Mouse (Mus musculus) lung, postnatal 0 days (tissue): ENCODE measurements around the gene Zbtb16. TPM values are rescaled to one million over a fixed set of nuclear protein-coding genes. Genes with fewer than 3 reads are reported as not detected.

Source experiments
- ATAC-seq: fragments of 200-750 bp; cut with Nextera tagmentation; 2 replicates; pipeline ENCODE4 v1.8.0; 2017; ENCODE audit warnings: moderate library complexity
- DNase-seq: peaks from one replicate; pipeline ENCODE4 v3.0.0-alpha.2; 2016; ENCODE audit warnings: low spot score
- H3K27ac ChIP-seq: fragments of 300-500 bp; sonication (generic); 2 replicates; pipeline ENCODE4 v1.5.1; 2014; ENCODE audit warnings: antibody characterized with exemption, mild to moderate bottlenecking, low read length, mixed read lengths
- H3K27me3 ChIP-seq: fragments of 300-500 bp; sonication (generic); replicated peaks from 2 replicates; pipeline ENCODE4 v1.6.1; 2014; ENCODE audit warnings: low read length, mixed read lengths; ENCODE audit not compliant: insufficient read depth
- H3K36me3 ChIP-seq: fragments of 300-500 bp; sonication (generic); 2 replicates; pipeline ENCODE4 v1.6.1; 2014; ENCODE audit warnings: low read length, mixed read lengths; ENCODE audit not compliant: insufficient read depth
- H3K4me1 ChIP-seq: fragments of 300-500 bp; sonication (generic); 2 replicates; pipeline ENCODE4 v1.6.1; 2014; ENCODE audit warnings: antibody characterized with exemption, low read depth, low read length, mixed read lengths; ENCODE audit not compliant: insufficient read depth
- H3K4me2 ChIP-seq: fragments of 300-500 bp; sonication (generic); replicated peaks from 2 replicates; pipeline ENCODE4 v1.6.1; 2014; ENCODE audit warnings: low read depth, mild to moderate bottlenecking, low read length, moderate library complexity, mixed read lengths
- H3K4me3 ChIP-seq: fragments of 300-500 bp; sonication (generic); 2 replicates; pipeline ENCODE4 v1.5.1; 2014; ENCODE audit warnings: low read depth, low read length
- H3K9ac ChIP-seq: fragments of 300-500 bp; sonication (generic); replicated peaks from 2 replicates; pipeline ENCODE4 v1.6.1; 2014; ENCODE audit warnings: low read depth, mild to moderate bottlenecking
- H3K9me3 ChIP-seq: fragments of 300-500 bp; sonication (generic); 2 replicates; pipeline ENCODE4 v1.6.1; 2016; ENCODE audit warnings: low read length, mixed read lengths
- CTCF ChIP-seq: IDR thresholded peaks from 2 replicates; pipeline ENCODE4 v1.5.1; 2016; ENCODE audit warnings: antibody characterized with exemption, mild to moderate bottlenecking
- EP300 ChIP-seq: IDR thresholded peaks from 2 replicates; pipeline ENCODE4 v1.6.1; 2016; ENCODE audit warnings: antibody characterized with exemption, mild to moderate bottlenecking, control low read depth
- WGBS: fragments of 180-500 bp; shearing (Covaris S2); extraction: QIAGEN DNeasy Blood & Tissue Kit; methylation state at CpG from one replicate; pipeline ENCODE4 v1.1.7; 2014; 5-methylcytosine and 5-hydroxymethylcytosine counted together
- polyA plus RNA-seq: library from polyadenylated mRNA; unstranded; fragments of >200 nt; fragmentation: Nextera tagmentation; extraction: Ambion mirVana; gene quantifications from 2 replicates; pipeline ENCODE4 v1.2.1, GENCODE M21; 2015

The Zbtb16 gene
- polyA plus RNA-seq, 1 experiment from 2014 or later = 19.7 TPM

DNA sequence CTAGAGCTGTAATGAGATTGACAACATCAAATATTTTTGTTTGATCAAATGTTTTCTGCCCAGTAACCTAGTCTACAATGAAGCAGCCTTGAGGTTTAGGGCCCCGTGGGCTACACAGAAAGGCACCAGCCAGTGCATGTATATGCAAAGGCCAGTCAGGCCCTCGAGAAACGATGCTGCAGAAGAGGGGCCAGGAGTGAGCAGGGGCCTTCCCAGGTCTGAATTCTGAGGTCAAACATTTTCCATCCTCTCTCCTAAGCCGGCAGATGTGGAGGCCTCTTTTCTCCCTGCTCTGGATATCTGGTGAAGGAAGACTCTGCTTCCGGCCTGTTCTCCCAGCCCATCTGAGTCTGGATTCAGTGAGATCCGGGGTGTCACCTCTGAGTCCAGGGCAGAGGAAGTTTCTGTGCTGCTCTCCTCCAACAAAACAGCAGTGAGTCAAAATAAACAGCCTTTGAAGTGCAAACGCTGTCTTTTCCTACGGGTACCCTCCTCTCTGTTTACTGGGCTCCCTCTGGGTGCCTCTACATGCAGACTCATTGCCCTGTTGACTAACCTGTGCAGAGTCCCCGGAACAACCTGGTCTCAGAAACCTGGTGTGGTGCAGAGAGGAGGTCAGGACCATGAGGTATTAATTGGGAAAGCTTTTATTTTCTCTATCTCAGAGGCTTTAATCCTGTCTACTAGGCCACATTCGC is 24.0 kb upstream of the Zbtb16 start:
- 37% methylated on average over 10 of the region's 10 CpGs for WGBS
- Histone ChIP-seq H3K9ac (no peak overlapping the region), H3K4me3 (no peak overlapping the region), H3K4me1 (0 out of 2 replicates have a peak, but pooled peaks cover 5% of the 10 kb centered on the region), H3K27me3 (no peaks in the 10 kb centered on the region), H3K27ac (no peak overlapping the region), H3K9me3 (no peaks in the 10 kb centered on the region), H3K4me2 (no peak overlapping the region), H3K36me3 (no peaks in the 10 kb centered on the region)
- peak; percentile 50; the same call in 1 of the 2 replicates for ATAC-seq
- no peak for DNase-seq
- no peak for TF ChIP-seq EP300
- no peak for TF ChIP-seq CTCF

DNA sequence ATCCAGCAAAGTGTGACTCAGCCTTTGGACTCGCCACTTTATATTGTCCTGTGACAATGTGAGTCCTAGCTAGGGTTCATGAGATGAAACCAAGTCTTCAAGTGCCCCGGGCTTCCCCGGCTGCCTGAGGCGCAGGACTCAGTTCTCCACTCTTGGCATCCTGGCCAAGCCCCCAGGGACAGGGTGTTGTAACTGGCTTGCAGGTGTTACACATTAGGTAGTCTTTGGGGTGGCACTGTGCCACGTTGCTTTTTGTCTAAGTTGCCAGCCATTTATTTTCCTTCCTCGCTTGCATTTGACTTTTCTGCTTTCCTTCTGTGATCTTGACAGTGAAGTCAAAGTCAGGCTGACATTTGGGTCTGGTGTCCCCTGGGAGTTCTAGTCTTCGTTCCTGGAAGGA is 21.9 kb upstream of the Zbtb16 start:
- Histone ChIP-seq H3K9me3 (no peaks in the 10 kb centered on the region), H3K27ac (no peak overlapping the region), H3K4me1 (0 out of 2 replicates have a peak, but pooled peaks cover 5% of the 10 kb centered on the region), H3K9ac (no peak overlapping the region), H3K4me3 (no peak overlapping the region), H3K4me2 (no peak overlapping the region), H3K27me3 (no peaks in the 10 kb centered on the region), H3K36me3 (no peaks in the 10 kb centered on the region)
- 61% methylated on average over 7 of the region's 7 CpGs for WGBS
- TF ChIP-seq CTCF (no peak), EP300 (no peak)
- DNase-seq (no peak), ATAC-seq (no peak)

DNA sequence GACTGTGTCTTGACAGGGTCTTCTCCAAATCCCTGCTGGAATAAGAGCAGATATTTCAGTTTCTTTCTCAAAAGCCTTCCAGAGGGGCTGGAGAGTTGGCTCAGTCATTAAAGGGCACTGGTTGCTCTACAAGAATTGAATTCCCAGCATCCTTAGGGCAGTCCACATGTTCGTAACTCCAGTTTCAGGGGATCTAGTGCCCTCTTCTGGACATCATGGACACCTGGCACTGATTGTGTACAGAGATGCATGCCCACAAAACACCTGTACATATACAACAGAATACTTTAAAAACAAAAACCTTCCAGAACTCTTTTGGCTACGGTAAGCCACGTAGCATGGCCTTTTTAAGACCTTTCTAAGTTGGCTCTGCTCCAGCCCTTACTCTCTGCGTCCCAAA is 20.2 kb upstream of the Zbtb16 start:
- WGBS = 79% methylated on average over 4 of the region's 4 CpGs
- Histone ChIP-seq H3K9me3 (no peaks in the 10 kb centered on the region), H3K4me3 (no peak overlapping the region), H3K9ac (no peak overlapping the region), H3K36me3 (no peaks in the 10 kb centered on the region), H3K27ac (no peak overlapping the region), H3K27me3 (no peaks in the 10 kb centered on the region), H3K4me2 (no peak overlapping the region), H3K4me1 (0 out of 2 replicates have a peak, but pooled peaks cover 5% of the 10 kb centered on the region)
- ATAC-seq = no peak
- DNase-seq = no peak
- TF ChIP-seq EP300 (no peak), CTCF (peak; percentile 35)

DNA sequence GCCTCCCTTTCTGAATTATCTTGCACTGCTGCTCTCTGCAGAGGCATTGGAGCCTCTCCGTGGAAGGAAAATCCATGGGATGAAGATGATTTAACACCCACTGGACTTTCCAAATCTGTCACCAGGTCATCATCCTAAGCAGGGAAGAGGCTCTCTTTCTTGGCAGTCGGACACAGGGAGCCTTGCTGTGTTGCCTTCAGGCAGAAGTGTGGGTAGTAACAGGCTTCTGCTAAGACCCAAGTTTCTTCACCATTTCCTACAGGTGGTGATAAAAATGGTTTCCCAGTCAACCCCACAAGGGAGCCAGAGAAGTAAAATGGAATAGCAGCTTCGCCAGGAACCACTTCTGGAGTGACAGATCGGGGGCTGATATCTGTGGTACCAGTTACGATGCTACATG is 13.5 kb upstream of the Zbtb16 start:
- no peaks in the 10 kb centered on the region for H3K36me3 ChIP-seq
- ATAC-seq = no peak
- no peak overlapping the region for H3K4me3 ChIP-seq
- H3K9me3 ChIP-seq = no peaks in the 10 kb centered on the region
- H3K27ac ChIP-seq = no peak overlapping the region
- DNase-seq = no peak
- no peaks in the 10 kb centered on the region for H3K27me3 ChIP-seq
- H3K4me1 ChIP-seq = no peaks in the 10 kb centered on the region
- WGBS = 81% methylated on average over 5 of the region's 5 CpGs
- TF ChIP-seq EP300 = no peak
- TF ChIP-seq CTCF = no peak
- no peak overlapping the region for H3K4me2 ChIP-seq
- no peak overlapping the region for H3K9ac ChIP-seq

DNA sequence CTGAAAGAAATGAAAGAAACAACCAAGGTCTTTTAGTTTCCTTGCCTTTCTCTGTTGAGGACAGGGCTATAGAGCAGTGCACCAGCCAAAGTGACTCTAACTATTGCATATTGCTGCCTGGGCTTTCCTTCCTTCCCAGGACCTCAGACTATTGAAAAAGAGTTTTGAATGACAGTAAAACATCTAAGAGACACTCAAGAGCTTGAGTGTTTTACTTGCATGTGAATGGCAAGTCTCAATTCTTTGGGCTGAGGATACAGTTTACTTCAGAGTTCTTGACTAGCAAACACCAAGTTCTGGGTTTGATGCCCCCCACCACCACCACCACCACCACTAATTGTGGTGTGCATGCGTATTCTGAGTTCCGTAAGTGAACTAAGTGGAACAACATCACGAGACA is 3.5 kb upstream of the Zbtb16 start:
- TF ChIP-seq EP300 (no peak), CTCF (no peak)
- Histone ChIP-seq H3K36me3 (no peaks in the 10 kb centered on the region), H3K27ac (no peak overlapping the region), H3K27me3 (no peaks in the 10 kb centered on the region), H3K4me1 (peaks cover 11% of the 10 kb centered on the region), H3K4me3 (no peak overlapping the region), H3K9me3 (no peaks in the 10 kb centered on the region), H3K4me2 (no peak overlapping the region), H3K9ac (no peak overlapping the region)
- ATAC-seq (no peak), DNase-seq (no peak)
- WGBS = 100% methylated on average over 3 of the region's 3 CpGs

DNA sequence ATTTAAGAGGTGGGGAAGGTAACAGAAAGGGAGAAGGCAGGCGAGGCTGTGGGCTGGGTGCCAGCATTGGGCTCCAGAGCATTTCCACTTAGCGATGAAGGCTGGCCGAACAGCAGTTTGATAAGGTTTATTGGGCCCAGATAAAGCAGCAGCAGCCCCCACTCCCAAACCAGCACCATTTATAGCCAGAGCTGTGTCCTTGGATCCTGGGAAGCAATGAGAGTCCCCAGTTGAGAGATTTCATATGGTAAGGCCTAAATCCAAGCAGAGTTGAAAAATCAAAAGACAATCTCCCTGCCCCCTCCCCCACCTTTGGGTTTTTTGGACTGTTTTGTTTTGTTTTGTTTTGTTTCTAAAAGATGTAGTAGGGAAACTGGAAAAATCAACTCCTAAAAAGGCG is 2.3 kb upstream of the Zbtb16 start:
- no peak overlapping the region for H3K9ac ChIP-seq
- peaks cover 19% of the 10 kb centered on the region for H3K4me1 ChIP-seq
- no peak overlapping the region for H3K4me3 ChIP-seq
- no peak for TF ChIP-seq EP300
- TF ChIP-seq CTCF = no peak
- no peak for ATAC-seq
- WGBS = 60% methylated on average over 4 of the region's 4 CpGs
- no peaks in the 10 kb centered on the region for H3K9me3 ChIP-seq
- no peaks in the 10 kb centered on the region for H3K27me3 ChIP-seq
- no peak for DNase-seq
- H3K27ac ChIP-seq = no peak overlapping the region
- no peak overlapping the region for H3K4me2 ChIP-seq
- H3K36me3 ChIP-seq = no peaks in the 10 kb centered on the region
